In genomic region chr6:83315293-83315692, GRCm38 (mm10) we compare ENCODE assay signal across 10 mouse cellular contexts. TPM values are rescaled to one million over a fixed set of nuclear protein-coding genes. Genes with fewer than 3 reads are reported as not detected.
DNase-seq lines count a peak whose midpoint lies in the region; ATAC-seq lines count a peak whose summit lies in the region.
"Had no signal": no experiment of that assay in that cellular context is flagged by ENCODE, and none has a peak within 500 bp of the region (broad histone marks: within the 10 kb centered on the region; RNA-seq: fewer than 3 reads in every experiment).

No protein-coding gene starts in this region.

- no peak overlapping the region for H3K4me3 ChIP-seq in forebrain, embryonic 13.5 days
- H3K4me3 ChIP-seq in forebrain, embryonic 15.5 days: no peak overlapping the region
- H3K4me3 ChIP-seq in lung, embryonic 15.5 days: no peak overlapping the region
- H3K4me3 ChIP-seq in embryonic facial prominence, embryonic 10.5 days: peak overlapping the region; percentile 97; the same call in 1 of the 2 replicates
- H3K4me3 ChIP-seq in liver, embryonic 16.5 days (ENCODE audit: low read depth, low read length): peak overlapping the region; percentile 95

- no peaks in the 10 kb centered on the region for H3K9me3 ChIP-seq in forebrain, embryonic 13.5 days (replicated peaks)
- H3K9me3 ChIP-seq in forebrain, embryonic 15.5 days: no peaks in the 10 kb centered on the region
- H3K9me3 ChIP-seq in lung, embryonic 15.5 days: no peaks in the 10 kb centered on the region
- no peaks in the 10 kb centered on the region for H3K9me3 ChIP-seq in embryonic facial prominence, embryonic 10.5 days
- no peaks in the 10 kb centered on the region for H3K9me3 ChIP-seq in liver, embryonic 16.5 days (replicated peaks; ENCODE audit: control insufficient read depth, low read length)

- peaks cover 29% of the 10 kb centered on the region for H3K36me3 ChIP-seq in forebrain, embryonic 13.5 days (ENCODE audit: poor library complexity, severe bottlenecking)
- peaks cover 18% of the 10 kb centered on the region for H3K36me3 ChIP-seq in forebrain, embryonic 15.5 days
- peaks cover 20% of the 10 kb centered on the region for H3K36me3 ChIP-seq in lung, embryonic 15.5 days
- H3K36me3 ChIP-seq in embryonic facial prominence, embryonic 10.5 days (replicated peaks): peaks cover 31% of the 10 kb centered on the region
- H3K36me3 ChIP-seq in liver, embryonic 16.5 days (ENCODE audit: control insufficient read depth, insufficient read depth): peaks cover 27% of the 10 kb centered on the region

- H3K27me3 ChIP-seq in forebrain, embryonic 13.5 days: no peaks in the 10 kb centered on the region
- no peaks in the 10 kb centered on the region for H3K27me3 ChIP-seq in forebrain, embryonic 15.5 days
- H3K27me3 ChIP-seq in lung, embryonic 15.5 days: no peaks in the 10 kb centered on the region
- no peaks in the 10 kb centered on the region for H3K27me3 ChIP-seq in embryonic facial prominence, embryonic 10.5 days (replicated peaks; ENCODE audit: low read depth, poor library complexity, severe bottlenecking)
- H3K27me3 ChIP-seq in liver, embryonic 16.5 days (ENCODE audit: control insufficient read depth, insufficient read depth, low read depth, low read length): no peaks in the 10 kb centered on the region

- peaks cover 19% of the 10 kb centered on the region for H3K4me1 ChIP-seq in forebrain, embryonic 13.5 days
- H3K4me1 ChIP-seq in forebrain, embryonic 15.5 days: peaks cover 16% of the 10 kb centered on the region
- H3K4me1 ChIP-seq in lung, embryonic 15.5 days: peaks cover 19% of the 10 kb centered on the region
- H3K4me1 ChIP-seq in embryonic facial prominence, embryonic 10.5 days: peaks cover 22% of the 10 kb centered on the region
- peaks cover 46% of the 10 kb centered on the region for H3K4me1 ChIP-seq in liver, embryonic 16.5 days (ENCODE audit: control insufficient read depth, low read depth, low read length)

- no peak for ATAC-seq in forebrain, embryonic 13.5 days
- ATAC-seq in forebrain, embryonic 15.5 days (replicated peaks): no peak
- ATAC-seq in lung, embryonic 15.5 days (ENCODE audit: borderline replicate concordance, extremely low read depth, low FRiP score, low TSS enrichment): no peak
- no peak for ATAC-seq in liver, embryonic 16.5 days (ENCODE audit: low read depth)

- no peak for DNase-seq in lung, postnatal 25 days (ENCODE audit: low spot score)
- DNase-seq in embryonic facial prominence, embryonic 10.5 days (ENCODE audit: low spot score): no peak
- no peak for DNase-seq in left cerebral cortex, adult 18-20 months (ENCODE audit: low spot score in 2 of 2)
- DNase-seq in right cerebral cortex, postnatal 14 days: no peak
- DNase-seq: B cell, adult 2 months; lung, postnatal 14 days had no signal

- H3K4me2 ChIP-seq in forebrain, embryonic 13.5 days: peak overlapping the region; percentile 84
- H3K4me2 ChIP-seq in forebrain, embryonic 15.5 days (replicated peaks): no peak overlapping the region
- H3K4me2 ChIP-seq in lung, embryonic 15.5 days: peak overlapping the region; percentile 95; the same call in 1 of the 2 replicates
- H3K4me2 ChIP-seq in liver, embryonic 16.5 days (ENCODE audit: low read depth, low read length): peak overlapping the region; percentile 78

- no peak overlapping the region for H3K27ac ChIP-seq in forebrain, embryonic 13.5 days
- H3K27ac ChIP-seq in forebrain, embryonic 15.5 days (replicated peaks): no peak overlapping the region
- no peak overlapping the region for H3K27ac ChIP-seq in lung, embryonic 15.5 days
- no peak overlapping the region for H3K27ac ChIP-seq in embryonic facial prominence, embryonic 10.5 days (replicated peaks)
- peak overlapping the region; percentile 9; the same call in 1 of the 2 replicates for H3K27ac ChIP-seq in liver, embryonic 16.5 days (ENCODE audit: low read length)

- H3K9ac ChIP-seq in forebrain, embryonic 13.5 days: peak overlapping the region; percentile 89; the same call in 1 of the 2 replicates
- no peak overlapping the region for H3K9ac ChIP-seq in forebrain, embryonic 15.5 days (replicated peaks)
- no peak overlapping the region for H3K9ac ChIP-seq in lung, embryonic 15.5 days
- H3K9ac ChIP-seq in liver, embryonic 16.5 days (ENCODE audit: low read depth, low read length): peak overlapping the region; percentile 93

RNA-seq across cellular contexts. Expression of gene Mthfd2, which starts 10.4 kb away (rescaled TPM):
- 29.4 and 32.5 TPM in 2 replicates for polyA plus RNA-seq in forebrain, embryonic 13.5 days (2015; fragmentation: Nextera tagmentation; extraction: Ambion mirVana)
- 25.4 and 25.6 TPM in 2 replicates for polyA plus RNA-seq in forebrain, embryonic 15.5 days (2015; fragmentation: Nextera tagmentation; extraction: Ambion mirVana)
- polyA plus RNA-seq in lung, embryonic 15.5 days (2015; fragmentation: Nextera tagmentation; extraction: Ambion mirVana): 32.5 and 35.0 TPM in 2 replicates
- 62.6 and 71.5 TPM in 2 replicates for polyA plus RNA-seq in embryonic facial prominence, embryonic 10.5 days (2016; fragmentation: Nextera tagmentation; extraction: Ambion mirVana)
- 59.6 and 64.3 TPM in 2 replicates for polyA plus RNA-seq in liver, embryonic 16.5 days (2015; fragmentation: Nextera tagmentation; extraction: Ambion mirVana)
- total RNA-seq in left cerebral cortex, adult 18-20 months (2021): 1 to 10 TPM; 6.5 to 6.7 TPM

RNA-seq across cellular contexts. Expression of gene Mob1a, which starts 10.5 kb away (rescaled TPM):
- polyA plus RNA-seq in forebrain, embryonic 13.5 days (2015; fragmentation: Nextera tagmentation; extraction: Ambion mirVana): 35.7 and 39.3 TPM in 2 replicates
- 32.4 and 32.8 TPM in 2 replicates for polyA plus RNA-seq in forebrain, embryonic 15.5 days (2015; fragmentation: Nextera tagmentation; extraction: Ambion mirVana)
- 71.8 and 77.0 TPM in 2 replicates for polyA plus RNA-seq in lung, embryonic 15.5 days (2015; fragmentation: Nextera tagmentation; extraction: Ambion mirVana)
- 60.2 and 62.4 TPM in 2 replicates for polyA plus RNA-seq in embryonic facial prominence, embryonic 10.5 days (2016; fragmentation: Nextera tagmentation; extraction: Ambion mirVana)
- 31.5 and 32.0 TPM in 2 replicates for polyA plus RNA-seq in liver, embryonic 16.5 days (2015; fragmentation: Nextera tagmentation; extraction: Ambion mirVana)
- 10 to 100 TPM; 17.9 to 22.5 TPM for total RNA-seq in left cerebral cortex, adult 18-20 months (2021)

RNA-seq across cellular contexts. Expression of gene Bola3, which starts 33.7 kb away (rescaled TPM):
- 92.7 and 103 TPM in 2 replicates for polyA plus RNA-seq in forebrain, embryonic 13.5 days (2015; fragmentation: Nextera tagmentation; extraction: Ambion mirVana)
- 58.8 and 59.7 TPM in 2 replicates for polyA plus RNA-seq in forebrain, embryonic 15.5 days (2015; fragmentation: Nextera tagmentation; extraction: Ambion mirVana)
- 125 and 130 TPM in 2 replicates for polyA plus RNA-seq in lung, embryonic 15.5 days (2015; fragmentation: Nextera tagmentation; extraction: Ambion mirVana)
- polyA plus RNA-seq in embryonic facial prominence, embryonic 10.5 days (2016; fragmentation: Nextera tagmentation; extraction: Ambion mirVana): 149 and 153 TPM in 2 replicates
- polyA plus RNA-seq in liver, embryonic 16.5 days (2015; fragmentation: Nextera tagmentation; extraction: Ambion mirVana): 196 and 234 TPM in 2 replicates
- total RNA-seq in left cerebral cortex, adult 18-20 months (2021): 10 to 100 TPM; 49.3 to 49.5 TPM

Comparison
In these comparisons a context has a peak if more than half of its experiments do, and no peak if none do; other contexts are left out.
1. H3K9ac ChIP-seq: peak in forebrain, embryonic 13.5 days (single experiment) and liver, embryonic 16.5 days (single experiment); none in forebrain, embryonic 15.5 days (single experiment) and lung, embryonic 15.5 days (single experiment).
2. H3K4me3 ChIP-seq: peak in embryonic facial prominence, embryonic 10.5 days (single experiment) and liver, embryonic 16.5 days (single experiment); none in forebrain, embryonic 13.5 days (single experiment), forebrain, embryonic 15.5 days (single experiment) and lung, embryonic 15.5 days (single experiment).